Mouse (Mus musculus) kidney, adult 9 months (tissue): ENCODE measurements around the gene Cald1.
A peak's percentile ranks its signal among the peaks of the same experiment; 100 is the strongest.

Source experiments
- DNase-seq: peaks from one replicate; pipeline ENCODE4 v3.0.0; 2022

Gene Cald1

GRCm38 (mm10) chr6:34674416-34674815 lies 76.1 kb downstream of the Cald1 start:
- no peak for DNase-seq

- DNase-seq: no peak
These were observed 76.6 kb downstream of the Cald1 start for GRCm38 (mm10) chr6:34674897-34675296.

- DNase-seq: peak; percentile 10
These were observed 83.8 kb downstream of the Cald1 start for GRCm38 (mm10) chr6:34682126-34682525.

GRCm38 (mm10) chr6:34684886-34685285 lies 86.6 kb downstream of the Cald1 start:
- peak; percentile 40 for DNase-seq

- DNase-seq: peak; percentile 60
These were observed 90.7 kb downstream of the Cald1 start for GRCm38 (mm10) chr6:34688971-34689370.

GRCm38 (mm10) chr6:34691416-34691815 lies 93.1 kb downstream of the Cald1 start:
- DNase-seq: no peak

- DNase-seq: no peak
These were observed 95.8 kb downstream of the Cald1 start for GRCm38 (mm10) chr6:34694096-34694495.

- DNase-seq: no peak
These were observed 105.3 kb downstream of the Cald1 start for GRCm38 (mm10) chr6:34703421-34704120.

GRCm38 (mm10) chr6:34707521-34707920 lies 109.2 kb downstream of the Cald1 start:
- no peak for DNase-seq

GRCm38 (mm10) chr6:34708650-34709265 lies 110.5 kb downstream of the Cald1 start:
- peak; percentile 10 for DNase-seq

GRCm38 (mm10) chr6:34709289-34709688 lies 111.0 kb downstream of the Cald1 start:
- DNase-seq: peak; percentile 64

- DNase-seq: no peak
These were observed 111.8 kb downstream of the Cald1 start for GRCm38 (mm10) chr6:34709946-34710682.

GRCm38 (mm10) chr6:34710848-34711247 lies 112.5 kb downstream of the Cald1 start:
- no peak for DNase-seq

- DNase-seq: no peak
These were observed 113.3 kb downstream of the Cald1 start for GRCm38 (mm10) chr6:34711620-34712019.

GRCm38 (mm10) chr6:34713169-34713568 lies 114.9 kb downstream of the Cald1 start:
- DNase-seq: no peak

- DNase-seq: no peak
These were observed 115.5 kb downstream of the Cald1 start for GRCm38 (mm10) chr6:34713777-34714176.

- no peak for DNase-seq
These were observed 116.3 kb downstream of the Cald1 start for GRCm38 (mm10) chr6:34714612-34715011.

GRCm38 (mm10) chr6:34716206-34716887 lies 118.0 kb downstream of the Cald1 start:
- DNase-seq: no peak

GRCm38 (mm10) chr6:34716888-34717635 lies 118.8 kb downstream of the Cald1 start:
- DNase-seq: peak; percentile 20

GRCm38 (mm10) chr6:34717651-34718050 lies 119.4 kb downstream of the Cald1 start:
- no peak for DNase-seq

- no peak for DNase-seq
These were observed 120.9 kb downstream of the Cald1 start for GRCm38 (mm10) chr6:34719141-34719680.

GRCm38 (mm10) chr6:34720447-34720846 lies 122.1 kb downstream of the Cald1 start:
- DNase-seq: peak; percentile 22
